Mouse (Mus musculus): ENCODE data around the gene Nav2. TPM values are rescaled to one million over a fixed set of nuclear protein-coding genes. Genes with fewer than 3 reads are reported as not detected.

The Nav2 gene
- 6.5 and 7.4 TPM in 2 replicates for polyA plus RNA-seq (2021; fragmentation: Nextera tagmentation)
- long read RNA-seq, experiment 1, full-length matches to known transcripts, result 5 of 24 reads
- long read RNA-seq, experiment 1, partial matches to known transcripts, result 4 of 24 reads
- long read RNA-seq, experiment 1, other reads (novel, unspliced or antisense), result 15 of 24 reads
- long read RNA-seq, experiment 2, partial matches to known transcripts, result 4 of 17 reads
- long read RNA-seq, experiment 2, other reads (novel, unspliced or antisense), result 13 of 17 reads

GRCm38 (mm10) chr7:48908521-48909341 lies at the start of gene Nav2:
TSS of gene Nav2 (plus strand) at chr7:48908716.

GRCm38 (mm10) chr7:48881486-48881885 lies 27.0 kb upstream of the Nav2 start, which contains the start of gene E2f8:
TSS of gene E2f8 (minus strand) at chr7:48881596.

GRCm38 (mm10) chr7:49636491-49637115 lies 728.1 kb downstream of the Nav2 start, which contains the start of gene Dbx1:
TSS of gene Dbx1 (minus strand) at chr7:49636849.

Other genes with a start within 250 kb of the Nav2 start
- 16.1 and 18.0 TPM in 2 replicates for gene Zdhhc13, start 119.7 kb upstream of the Nav2 start, polyA plus RNA-seq (2021; fragmentation: Nextera tagmentation)
- not detected in 2 replicates for gene Csrp3, start 60.7 kb upstream of the Nav2 start, polyA plus RNA-seq (2021; fragmentation: Nextera tagmentation)
- 0.09 and 0.26 TPM in 2 replicates for gene E2f8, start 27.1 kb upstream of the Nav2 start, polyA plus RNA-seq (2021; fragmentation: Nextera tagmentation)